Mouse (Mus musculus) fat pad, adult 2 months (tissue): ENCODE data around the gene Cyb561d2.
"Not testable (repeated sequence)": the region's sequence is repeated elsewhere in the genome, so short reads cannot be mapped to it uniquely, and the experiment has no call there.

Experiments
- DNase-seq: peaks from one replicate; pipeline ENCODE4 v3.0.0-alpha.2; 2011; ENCODE audit warnings: low read depth, low spot score; ENCODE audit errors: extremely low read depth

The Cyb561d2 gene

GRCm38 (mm10) chr9:107541474-107542351 lies at the start of gene Cyb561d2, which contains the start of gene Nprl2:
Gene Cyb561d2 (minus strand): TSS chr9:107542193.
Gene Nprl2 (plus strand): TSS chr9:107542226.
- peak; percentile 59 for DNase-seq

- no peak for DNase-seq
Observed at GRCm38 (mm10) chr9:107590773-107591060, 48.7 kb upstream of the Cyb561d2 start.

- no peak for DNase-seq
Observed at GRCm38 (mm10) chr9:107590058-107590772, 48.2 kb upstream of the Cyb561d2 start.

GRCm38 (mm10) chr9:107587833-107588639 lies 46.0 kb upstream of the Cyb561d2 start:
- no peak for DNase-seq

- peak; percentile 96 for DNase-seq
Observed at GRCm38 (mm10) chr9:107586974-107587832, 45.2 kb upstream of the Cyb561d2 start, which contains the start of gene Ifrd2. Gene Ifrd2 (plus strand): TSS chr9:107587642.

GRCm38 (mm10) chr9:107586504-107586903 lies 44.5 kb upstream of the Cyb561d2 start:
- no peak for DNase-seq

- no peak for DNase-seq
Observed at GRCm38 (mm10) chr9:107583174-107583573, 41.2 kb upstream of the Cyb561d2 start.

- no peak for DNase-seq
Observed at GRCm38 (mm10) chr9:107582509-107583062, 40.6 kb upstream of the Cyb561d2 start.

- DNase-seq: no peak
Observed at GRCm38 (mm10) chr9:107581584-107581983, 39.6 kb upstream of the Cyb561d2 start.

GRCm38 (mm10) chr9:107580501-107581317 lies 38.7 kb upstream of the Cyb561d2 start, which contains the start of gene Hyal3:
Gene Hyal3 (plus strand): TSS chr9:107580818.
- peak; percentile 76 for DNase-seq

GRCm38 (mm10) chr9:107579023-107579900 lies 37.3 kb upstream of the Cyb561d2 start:
- DNase-seq: no peak

GRCm38 (mm10) chr9:107578587-107578986 lies 36.6 kb upstream of the Cyb561d2 start, which contains the start of gene Naa80:
Gene Naa80 (plus strand): TSS chr9:107578887.
- DNase-seq: no peak

GRCm38 (mm10) chr9:107577871-107578270 lies 35.9 kb upstream of the Cyb561d2 start:
- DNase-seq: no peak

- peak; percentile 94 for DNase-seq
Observed at GRCm38 (mm10) chr9:107576357-107577107, 34.5 kb upstream of the Cyb561d2 start, which contains the start of gene Hyal1. Gene Hyal1 (plus strand): TSS chr9:107576927.

GRCm38 (mm10) chr9:107575579-107576356 lies 33.8 kb upstream of the Cyb561d2 start:
- peak; percentile 90 for DNase-seq

- DNase-seq: not testable (repeated sequence)
Observed at GRCm38 (mm10) chr9:107573774-107574173, 31.8 kb upstream of the Cyb561d2 start.
